Mouse (Mus musculus): ENCODE measurements around the gene Rph3al. TPM values are rescaled to one million over a fixed set of nuclear protein-coding genes. Genes with fewer than 3 reads are reported as not detected.

The Rph3al gene
- total RNA-seq, 1 experiment = 0.71 TPM

- Histone ChIP-seq H3K9ac (ENCODE audit: insufficient read depth, low read depth, low read length, poor library complexity, severe bottlenecking) (no peak overlapping the region), H3K27ac (ENCODE audit: insufficient read depth, low read depth, low read length, poor library complexity, severe bottlenecking) (no peak overlapping the region), H3K9me3 (ENCODE audit: control insufficient read depth, insufficient read depth, low read depth, low read length) (no peaks in the 10 kb centered on the region), H3K4me1 (ENCODE audit: control insufficient read depth in 2 of 2, insufficient read depth in 2 of 2, low read length in 2 of 2, poor library complexity in 1 of 2) (no peaks in the 10 kb centered on the region), H3K36me3 (ENCODE audit: control insufficient read depth, insufficient read depth, low read length, poor library complexity, severe bottlenecking) (no peaks in the 10 kb centered on the region), H3K4me3 (ENCODE audit: insufficient read depth in 1 of 2, low read depth in 1 of 2, low read length in 2 of 2, poor library complexity in 1 of 2, severe bottlenecking in 1 of 2) (no peak overlapping the region)
- in situ Hi-C loops (cut with MboI; ENCODE audit: low sequenced_read_pairs in 2 of 2, unreplicated experiment in 2 of 2) = no loop called here
- no peak for TF ChIP-seq CHD2 (IDR thresholded peaks at IDR 0.05; ENCODE audit: low read depth, low read length)
- TF ChIP-seq MAFK (IDR thresholded peaks at IDR 0.05; ENCODE audit: insufficient read depth, low read depth, low read length) = no peak
- no peak for DNase-seq (ENCODE audit: low read depth, low spot score)
These were observed 83.9 kb downstream of the Rph3al start for GRCm38 (mm10) chr11:75854327-75854726.

GRCm38 (mm10) chr11:75853067-75853636, 85.1 kb downstream of the Rph3al start:
- TF ChIP-seq CHD2 (IDR thresholded peaks at IDR 0.05; ENCODE audit: low read depth, low read length) (no peak), MAFK (IDR thresholded peaks at IDR 0.05; ENCODE audit: insufficient read depth, low read depth, low read length) (no peak), HCFC1 (IDR thresholded peaks at IDR 0.05; ENCODE audit: borderline replicate concordance, insufficient read depth, low read length) (no peak), ZC3H11A (IDR thresholded peaks at IDR 0.05; ENCODE audit: borderline replicate concordance, low read depth, low read length) (no peak), ZNF384 (IDR thresholded peaks at IDR 0.05; ENCODE audit: low read depth, low read length) (no peak)
- Histone ChIP-seq H3K9me3 (ENCODE audit: control insufficient read depth, insufficient read depth, low read depth, low read length) (no peaks in the 10 kb centered on the region), H3K9ac (ENCODE audit: insufficient read depth, low read depth, low read length, poor library complexity, severe bottlenecking) (no peak overlapping the region), H3K4me1 (ENCODE audit: control insufficient read depth in 2 of 2, insufficient read depth in 2 of 2, low read length in 2 of 2, poor library complexity in 1 of 2) (no peaks in the 10 kb centered on the region), H3K27ac (ENCODE audit: insufficient read depth, low read depth, low read length, poor library complexity, severe bottlenecking) (no peak overlapping the region), H3K4me3 (ENCODE audit: insufficient read depth in 1 of 2, low read depth in 1 of 2, low read length in 2 of 2, poor library complexity in 1 of 2, severe bottlenecking in 1 of 2) (no peak overlapping the region), H3K36me3 (ENCODE audit: control insufficient read depth, insufficient read depth, low read length, poor library complexity, severe bottlenecking) (no peaks in the 10 kb centered on the region)
- no peak for DNase-seq (ENCODE audit: low read depth, low spot score)
- in situ Hi-C loops (cut with MboI; ENCODE audit: low sequenced_read_pairs in 2 of 2, unreplicated experiment in 2 of 2) = no loop called here

- no peak for TF ChIP-seq CHD2 (IDR thresholded peaks at IDR 0.05; ENCODE audit: low read depth, low read length)
- no peak for TF ChIP-seq ZC3H11A (IDR thresholded peaks at IDR 0.05; ENCODE audit: borderline replicate concordance, low read depth, low read length)
- TF ChIP-seq ZNF384 (IDR thresholded peaks at IDR 0.05; ENCODE audit: low read depth, low read length) = no peak
- no peak for TF ChIP-seq MAFK (IDR thresholded peaks at IDR 0.05; ENCODE audit: insufficient read depth, low read depth, low read length)
- TF ChIP-seq HCFC1 (IDR thresholded peaks at IDR 0.05; ENCODE audit: borderline replicate concordance, insufficient read depth, low read length) = no peak
- Histone ChIP-seq H3K4me1 (ENCODE audit: control insufficient read depth in 2 of 2, insufficient read depth in 2 of 2, low read length in 2 of 2, poor library complexity in 1 of 2) (no peaks in the 10 kb centered on the region), H3K9ac (ENCODE audit: insufficient read depth, low read depth, low read length, poor library complexity, severe bottlenecking) (no peak overlapping the region), H3K36me3 (ENCODE audit: control insufficient read depth, insufficient read depth, low read length, poor library complexity, severe bottlenecking) (no peaks in the 10 kb centered on the region), H3K4me3 (ENCODE audit: insufficient read depth in 1 of 2, low read depth in 1 of 2, low read length in 2 of 2, poor library complexity in 1 of 2, severe bottlenecking in 1 of 2) (no peak overlapping the region), H3K9me3 (ENCODE audit: control insufficient read depth, insufficient read depth, low read depth, low read length) (no peaks in the 10 kb centered on the region), H3K27ac (ENCODE audit: insufficient read depth, low read depth, low read length, poor library complexity, severe bottlenecking) (no peak overlapping the region)
- DNase-seq (ENCODE audit: low read depth, low spot score) = no peak
- in situ Hi-C loops (cut with MboI; ENCODE audit: low sequenced_read_pairs in 2 of 2, unreplicated experiment in 2 of 2) = no loop called here
These were observed 85.7 kb downstream of the Rph3al start for GRCm38 (mm10) chr11:75852485-75852884.

GRCm38 (mm10) chr11:75849552-75849951, 88.7 kb downstream of the Rph3al start:
- TF ChIP-seq HCFC1 (IDR thresholded peaks at IDR 0.05; ENCODE audit: borderline replicate concordance, insufficient read depth, low read length) (no peak), CHD2 (IDR thresholded peaks at IDR 0.05; ENCODE audit: low read depth, low read length) (no peak), MAFK (IDR thresholded peaks at IDR 0.05; ENCODE audit: insufficient read depth, low read depth, low read length) (no peak), ZC3H11A (IDR thresholded peaks at IDR 0.05; ENCODE audit: borderline replicate concordance, low read depth, low read length) (no peak), ZNF384 (IDR thresholded peaks at IDR 0.05; ENCODE audit: low read depth, low read length) (no peak)
- H3K36me3 ChIP-seq (ENCODE audit: control insufficient read depth, insufficient read depth, low read length, poor library complexity, severe bottlenecking) = no peaks in the 10 kb centered on the region
- in situ Hi-C loops (cut with MboI; ENCODE audit: low sequenced_read_pairs in 2 of 2, unreplicated experiment in 2 of 2) = no loop called here

GRCm38 (mm10) chr11:75846589-75846988, 91.6 kb downstream of the Rph3al start:
- H3K9me3 ChIP-seq (ENCODE audit: control insufficient read depth, insufficient read depth, low read depth, low read length) = no peaks in the 10 kb centered on the region
- TF ChIP-seq CHD2 (IDR thresholded peaks at IDR 0.05; ENCODE audit: low read depth, low read length) (no peak), HCFC1 (IDR thresholded peaks at IDR 0.05; ENCODE audit: borderline replicate concordance, insufficient read depth, low read length) (no peak), ZNF384 (IDR thresholded peaks at IDR 0.05; ENCODE audit: low read depth, low read length) (no peak)
- H3K4me3 ChIP-seq (ENCODE audit: insufficient read depth in 1 of 2, low read depth in 1 of 2, low read length in 2 of 2, poor library complexity in 1 of 2, severe bottlenecking in 1 of 2) = no peak overlapping the region
- no peak overlapping the region for H3K27ac ChIP-seq (ENCODE audit: insufficient read depth, low read depth, low read length, poor library complexity, severe bottlenecking)
- DNase-seq (ENCODE audit: low read depth, low spot score) = no peak
- in situ Hi-C loops (cut with MboI; ENCODE audit: low sequenced_read_pairs in 2 of 2, unreplicated experiment in 2 of 2) = no loop called here
- H3K36me3 ChIP-seq (ENCODE audit: control insufficient read depth, insufficient read depth, low read length, poor library complexity, severe bottlenecking) = no peaks in the 10 kb centered on the region
- H3K4me1 ChIP-seq (ENCODE audit: control insufficient read depth in 2 of 2, insufficient read depth in 2 of 2, low read length in 2 of 2, poor library complexity in 1 of 2) = peaks cover 0 to 2% of the 10 kb centered on the region in 2 experiments; a peak in 2 of 4 replicates
- no peak overlapping the region for H3K9ac ChIP-seq (ENCODE audit: insufficient read depth, low read depth, low read length, poor library complexity, severe bottlenecking)

More at GRCm38 (mm10) chr11:75849552-75849951, 88.7 kb downstream of the Rph3al start:
- Histone ChIP-seq H3K4me3 (ENCODE audit: insufficient read depth in 1 of 2, low read depth in 1 of 2, low read length in 2 of 2, poor library complexity in 1 of 2, severe bottlenecking in 1 of 2) (no peak overlapping the region), H3K9me3 (ENCODE audit: control insufficient read depth, insufficient read depth, low read depth, low read length) (no peaks in the 10 kb centered on the region), H3K9ac (ENCODE audit: insufficient read depth, low read depth, low read length, poor library complexity, severe bottlenecking) (no peak overlapping the region), H3K27ac (ENCODE audit: insufficient read depth, low read depth, low read length, poor library complexity, severe bottlenecking) (no peak overlapping the region), H3K4me1 (ENCODE audit: control insufficient read depth in 2 of 2, insufficient read depth in 2 of 2, low read length in 2 of 2, poor library complexity in 1 of 2) (no peaks in the 10 kb centered on the region; a peak in 1 of 4 replicates)
- no peak for DNase-seq (ENCODE audit: low read depth, low spot score)
